Mouse (Mus musculus) forebrain, postnatal 0 days (tissue): ENCODE results near the gene Zbtb26. TPM values are rescaled to one million over a fixed set of nuclear protein-coding genes. Genes with fewer than 3 reads are reported as not detected.
A peak's percentile ranks its signal among the peaks of the same experiment; 100 is the strongest.

Experiments used
- ATAC-seq: fragments of 200-750 bp; cut with Nextera tagmentation; 2 replicates; pipeline ENCODE4 v1.8.0; 2017; ENCODE audit warnings: mild to moderate bottlenecking, moderate library complexity
- DNase-seq: peaks from one replicate; pipeline ENCODE4 v3.0.0-alpha.2; 2015
- H3K27ac ChIP-seq: fragments of 300-500 bp; sonication (generic); 2 replicates; pipeline ENCODE4 v1.5.1; 2014; ENCODE audit warnings: low read depth, mild to moderate bottlenecking, antibody characterized with exemption, low read length, moderate library complexity, mixed read lengths
- H3K27me3 ChIP-seq: fragments of 300-500 bp; sonication (generic); 2 replicates; pipeline ENCODE4 v1.6.1; 2014; ENCODE audit warnings: mild to moderate bottlenecking, low read length, mixed read lengths; ENCODE audit not compliant: insufficient read depth
- H3K36me3 ChIP-seq: fragments of 300-500 bp; sonication (generic); 2 replicates; pipeline ENCODE4 v1.6.1; 2014; ENCODE audit warnings: mild to moderate bottlenecking, moderate library complexity; ENCODE audit not compliant: insufficient read depth
- H3K4me1 ChIP-seq: fragments of 300-500 bp; sonication (generic); 2 replicates; pipeline ENCODE4 v1.6.1; 2014; ENCODE audit warnings: antibody characterized with exemption; ENCODE audit not compliant: insufficient read depth
- H3K4me2 ChIP-seq: fragments of 300-500 bp; sonication (generic); 2 replicates; pipeline ENCODE4 v1.6.1; 2014; ENCODE audit warnings: low read depth, mild to moderate bottlenecking, moderate library complexity
- H3K4me3 ChIP-seq: fragments of 300-500 bp; sonication (generic); 2 replicates; pipeline ENCODE4 v1.5.1; 2014; ENCODE audit warnings: low read depth, low read length, mixed read lengths
- H3K9ac ChIP-seq: fragments of 300-500 bp; sonication (generic); 2 replicates; pipeline ENCODE4 v1.6.1; 2014; ENCODE audit warnings: mild to moderate bottlenecking
- H3K9me3 ChIP-seq: fragments of 300-500 bp; sonication (generic); 2 replicates; pipeline ENCODE4 v1.6.1; 2016; ENCODE audit warnings: low read length
- CTCF ChIP-seq: sonication (generic); IDR thresholded peaks from 2 replicates; pipeline ENCODE4 v1.5.1; 2016; ENCODE audit warnings: antibody characterized with exemption, control low read depth, low read depth
- WGBS: fragments of 180-500 bp; shearing (Covaris S2); extraction: QIAGEN DNeasy Blood & Tissue Kit; methylation state at CpG from one replicate; pipeline ENCODE4 v1.1.7; 2014; 5-methylcytosine and 5-hydroxymethylcytosine counted together
- polyA plus RNA-seq: library from polyadenylated mRNA; unstranded; fragments of >200 nt; fragmentation: Nextera tagmentation; extraction: Ambion mirVana; gene quantifications from 2 replicates; pipeline ENCODE4 v1.2.1, GENCODE M21; 2015
- total RNA-seq: library from RNA; depleted of rRNA; stranded (reverse); fragments of >200 nt; gene quantifications from 2 replicates; pipeline ENCODE4 v1.2.3, GENCODE M21; 2014; rRNA removed

Gene Zbtb26
- total RNA-seq (11.8 and 15.7 TPM in 2 replicates), polyA plus RNA-seq (1.3 and 2.1 TPM in 2 replicates)

GRCm38 (mm10) chr2:37442611-37443591 is at the start of gene Zbtb26, which contains the start of the genes Zbtb6 and Rabgap1:
Gene Zbtb26, minus strand, starts transcription at chr2:37443135.
Gene Zbtb6, minus strand, starts transcription at chr2:37443171.
Gene Rabgap1, plus strand, starts transcription at chr2:37443279.
- Histone ChIP-seq H3K27me3 (no peaks in the 10 kb centered on the region), H3K4me1 (peaks cover 8% of the 10 kb centered on the region; the same call in 1 of the 2 replicates), H3K9me3 (no peaks in the 10 kb centered on the region), H3K4me2 (peak within 1 kb of the TSS; percentile 66), H3K9ac (peak within 1 kb of the TSS; percentile 84), H3K4me3 (peak within 1 kb of the TSS; percentile 57), H3K27ac (peak within 1 kb of the TSS; percentile 84), H3K36me3 (no peaks in the 10 kb centered on the region)
- TF ChIP-seq CTCF = no peak
- peak; percentile 94 for DNase-seq
- 2% methylated on average over 51 of the region's 51 CpGs for WGBS
- ATAC-seq = peak; percentile 98

- ATAC-seq (no peak), DNase-seq (no peak)
- no peak overlapping the region for H3K4me3 ChIP-seq
- H3K27me3 ChIP-seq = no peaks in the 10 kb centered on the region
- no peaks in the 10 kb centered on the region for H3K9me3 ChIP-seq
- H3K4me2 ChIP-seq = no peak overlapping the region
- 97% methylated on average over 2 of the region's 2 CpGs for WGBS
- H3K4me1 ChIP-seq = no peaks in the 10 kb centered on the region
- no peak for TF ChIP-seq CTCF
- no peak overlapping the region for H3K9ac ChIP-seq
- H3K36me3 ChIP-seq = peaks cover 42% of the 10 kb centered on the region
- no peak overlapping the region for H3K27ac ChIP-seq
Measured at GRCm38 (mm10) chr2:37488956-37489355, 46.0 kb upstream of the Zbtb26 start.

GRCm38 (mm10) chr2:37486408-37486807 is 43.5 kb upstream of the Zbtb26 start:
- Histone ChIP-seq H3K27ac (no peak overlapping the region), H3K4me2 (no peak overlapping the region), H3K9me3 (no peaks in the 10 kb centered on the region), H3K4me3 (no peak overlapping the region), H3K4me1 (no peaks in the 10 kb centered on the region), H3K27me3 (no peaks in the 10 kb centered on the region), H3K9ac (no peak overlapping the region), H3K36me3 (peaks cover 32% of the 10 kb centered on the region)
- no peak for TF ChIP-seq CTCF
- DNase-seq (no peak), ATAC-seq (no peak)

- DNase-seq (peak; percentile 67), ATAC-seq (no peak)
- Histone ChIP-seq H3K36me3 (peaks cover 30% of the 10 kb centered on the region), H3K4me1 (no peaks in the 10 kb centered on the region), H3K27ac (no peak overlapping the region), H3K4me3 (no peak overlapping the region), H3K4me2 (no peak overlapping the region), H3K27me3 (no peaks in the 10 kb centered on the region), H3K9me3 (no peaks in the 10 kb centered on the region), H3K9ac (no peak overlapping the region)
- WGBS = 95% methylated on average over 1 of the region's 1 CpGs
- peak; percentile 60 for TF ChIP-seq CTCF
Measured at GRCm38 (mm10) chr2:37485370-37485769, 42.4 kb upstream of the Zbtb26 start.

GRCm38 (mm10) chr2:37484165-37484564 is 41.2 kb upstream of the Zbtb26 start:
- ATAC-seq = no peak
- Histone ChIP-seq H3K4me1 (no peaks in the 10 kb centered on the region), H3K27ac (no peak overlapping the region), H3K4me3 (no peak overlapping the region), H3K27me3 (no peaks in the 10 kb centered on the region), H3K9ac (no peak overlapping the region), H3K9me3 (no peaks in the 10 kb centered on the region), H3K4me2 (no peak overlapping the region), H3K36me3 (peaks cover 21% of the 10 kb centered on the region)
- DNase-seq = no peak
- WGBS = 90% methylated on average over 2 of the region's 2 CpGs
- no peak for TF ChIP-seq CTCF

- 95% methylated on average over 2 of the region's 2 CpGs for WGBS
- TF ChIP-seq CTCF = no peak
- H3K4me2 ChIP-seq = no peak overlapping the region
Measured at GRCm38 (mm10) chr2:37480039-37480438, 37.1 kb upstream of the Zbtb26 start.

GRCm38 (mm10) chr2:37479559-37479958 is 36.6 kb upstream of the Zbtb26 start:
- ATAC-seq (no peak), DNase-seq (no peak)
- Histone ChIP-seq H3K4me2 (no peak overlapping the region), H3K27ac (no peak overlapping the region), H3K9me3 (no peaks in the 10 kb centered on the region), H3K4me3 (no peak overlapping the region), H3K27me3 (no peaks in the 10 kb centered on the region), H3K4me1 (no peaks in the 10 kb centered on the region), H3K9ac (no peak overlapping the region), H3K36me3 (peaks cover 29% of the 10 kb centered on the region)
- TF ChIP-seq CTCF = no peak

More at GRCm38 (mm10) chr2:37480039-37480438, 37.1 kb upstream of the Zbtb26 start:
- no peak overlapping the region for H3K9ac ChIP-seq
- no peaks in the 10 kb centered on the region for H3K4me1 ChIP-seq
- ATAC-seq = no peak
- H3K9me3 ChIP-seq = no peaks in the 10 kb centered on the region
- no peak overlapping the region for H3K4me3 ChIP-seq
- H3K27ac ChIP-seq = no peak overlapping the region
- H3K27me3 ChIP-seq = no peaks in the 10 kb centered on the region
- peaks cover 33% of the 10 kb centered on the region for H3K36me3 ChIP-seq
- DNase-seq = no peak
